Mouse (Mus musculus) embryonic facial prominence, embryonic 10.5 days (tissue): ENCODE data around the gene Prdm5. TPM values are rescaled to one million over a fixed set of nuclear protein-coding genes. Genes with fewer than 3 reads are reported as not detected.

Source experiments
- DNase-seq: peaks from one replicate; pipeline ENCODE4 v3.0.0-alpha.2; 2017; ENCODE audit warnings: low spot score
- H3K27ac ChIP-seq: fragments of 300-500 bp; sonication (generic); replicated peaks from 2 replicates; pipeline ENCODE4 v1.5.1; 2016; ENCODE audit warnings: mild to moderate bottlenecking
- H3K27me3 ChIP-seq: fragments of 300-500 bp; sonication (generic); replicated peaks from 2 replicates; pipeline ENCODE4 v1.6.1; 2016; ENCODE audit warnings: low read depth, mild to moderate bottlenecking; ENCODE audit not compliant: poor library complexity, severe bottlenecking
- H3K36me3 ChIP-seq: fragments of 300-500 bp; sonication (generic); replicated peaks from 2 replicates; pipeline ENCODE4 v1.6.1; 2016; ENCODE audit warnings: mild to moderate bottlenecking, moderate library complexity
- H3K4me1 ChIP-seq: fragments of 300-500 bp; sonication (generic); 2 replicates; pipeline ENCODE4 v1.6.1; 2016
- H3K4me3 ChIP-seq: fragments of 300-500 bp; sonication (generic); 2 replicates; pipeline ENCODE4 v1.5.1; 2016; ENCODE audit warnings: mild to moderate bottlenecking, moderate library complexity
- H3K9me3 ChIP-seq: fragments of 300-500 bp; sonication (generic); 2 replicates; pipeline ENCODE4 v1.6.1; 2016; ENCODE audit warnings: mild to moderate bottlenecking
- WGBS: fragments of 180-500 bp; shearing (Covaris S2); methylation state at CpG from one replicate; pipeline ENCODE4 v1.1.7; 2016; 5-methylcytosine and 5-hydroxymethylcytosine counted together
- polyA plus RNA-seq: library from polyadenylated mRNA; unstranded; fragments of >200 nt; fragmentation: Nextera tagmentation; extraction: Ambion mirVana; gene quantifications from 2 replicates; pipeline ENCODE4 v1.2.1, GENCODE M21; 2016

Prdm5 gene
- polyA plus RNA-seq, 1 experiment from 2014 or later, result 20.8 TPM

- DNase-seq, result peak; percentile 46
- peaks cover 24% of the 10 kb centered on the region for H3K4me1 ChIP-seq
- H3K27ac ChIP-seq, result peak overlapping the region; percentile 65
- no peaks in the 10 kb centered on the region for H3K27me3 ChIP-seq
- 51% methylated on average over 6 of the region's 6 CpGs for WGBS
- H3K36me3 ChIP-seq, result no peaks in the 10 kb centered on the region
- H3K4me3 ChIP-seq, result no peak overlapping the region
- H3K9me3 ChIP-seq, result no peaks in the 10 kb centered on the region
These were observed 190.8 kb downstream of the Prdm5 start for GRCm38 (mm10) chr6:65969386-65970111.

DNA sequence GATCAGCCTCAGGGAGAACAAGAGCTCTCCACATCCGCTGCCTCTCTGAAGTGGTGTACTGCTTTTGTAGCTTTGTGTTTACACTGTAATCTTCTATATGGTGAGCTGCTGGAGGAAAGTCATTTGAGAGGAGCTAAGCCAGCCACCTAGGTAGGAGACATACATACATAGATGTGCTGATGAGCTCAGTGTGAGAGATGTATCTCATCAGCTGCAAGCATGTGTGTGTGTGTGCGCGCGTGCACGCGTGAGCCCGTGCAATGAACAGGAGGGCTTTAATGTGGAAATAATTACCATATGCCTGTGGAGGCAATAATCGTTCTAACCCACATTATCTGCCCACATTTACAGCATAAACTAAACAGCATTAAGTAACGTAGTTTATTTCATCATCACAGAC, 191.6 kb downstream of the Prdm5 start:
- Histone ChIP-seq H3K9me3 (no peaks in the 10 kb centered on the region), H3K27ac (no peak overlapping the region), H3K36me3 (no peaks in the 10 kb centered on the region), H3K4me3 (no peak overlapping the region), H3K27me3 (no peaks in the 10 kb centered on the region), H3K4me1 (peaks cover 24% of the 10 kb centered on the region)
- WGBS, result 75% methylated on average over 9 of the region's 9 CpGs
- DNase-seq, result peak; percentile 16

Other genes starting within 250 kb of the Prdm5 start
- 8.3 and 15.0 TPM in 2 replicates for gene Ndnf, start 107.4 kb upstream of the Prdm5 start, polyA plus RNA-seq
- not detected in 2 replicates for gene 4930544G11Rik, start 173.6 kb downstream of the Prdm5 start, polyA plus RNA-seq